Mouse (Mus musculus) lung, adult 2 months (tissue): Measurements from ENCODE around the gene Galnt16.

Source experiments
- CTCF ChIP-seq: fragments of 200-500 bp; IDR thresholded peaks from 2 replicates; pipeline ENCODE4 v1.5.1; 2011; ENCODE audit warnings: mild to moderate bottlenecking, low read length, control low read depth; ENCODE audit not compliant: insufficient read depth
- POLR2A ChIP-seq: fragments of 200-500 bp; IDR thresholded peaks from 2 replicates; pipeline ENCODE4 v1.6.1; 2011; ENCODE audit warnings: low read depth, mild to moderate bottlenecking, control low read depth, low read length, borderline replicate concordance; ENCODE audit errors: extremely low read depth

DNA sequence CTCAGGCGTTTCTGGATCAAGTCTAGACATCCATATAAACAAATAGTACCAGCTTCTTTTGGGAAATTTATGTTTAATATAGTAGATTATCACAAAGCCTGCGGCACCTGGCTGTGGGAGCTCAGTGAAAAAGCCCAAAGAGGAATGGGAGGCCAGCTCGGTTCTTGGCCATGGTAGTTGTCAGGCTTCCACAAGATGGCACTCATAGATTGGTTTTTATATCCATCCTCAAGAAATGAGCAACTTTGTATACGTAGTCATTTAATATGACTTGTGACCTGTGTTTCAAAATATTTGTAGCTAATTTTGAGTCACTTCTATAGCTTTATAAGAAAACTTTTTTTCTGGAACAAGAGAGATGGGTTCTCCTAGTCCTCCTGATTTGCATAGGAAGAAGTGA lies 19.7 kb upstream of the Galnt16 start:
- TF ChIP-seq CTCF (peak; percentile 27; the same call in 1 of the 2 replicates), POLR2A (no peak)
